Mouse (Mus musculus) olfactory bulb, adult 2 months (tissue): ENCODE data around the gene Cavin4. TPM values are rescaled to one million over a fixed set of nuclear protein-coding genes. Genes with fewer than 3 reads are reported as not detected.

Source experiments
- H3K27ac ChIP-seq: fragments of 200-500 bp; 2 replicates; pipeline ENCODE4 v1.5.1; 2012; ENCODE audit warnings: low read depth, low read length; ENCODE audit not compliant: insufficient read depth
- H3K4me1 ChIP-seq: fragments of 200-500 bp; 2 replicates; pipeline ENCODE4 v1.6.1; 2012; ENCODE audit warnings: low read length; ENCODE audit not compliant: control insufficient read depth, insufficient read depth
- H3K4me3 ChIP-seq: fragments of 200-500 bp; 2 replicates; pipeline ENCODE4 v1.5.1; 2012; ENCODE audit warnings: mild to moderate bottlenecking, low read depth, low read length, moderate library complexity; ENCODE audit not compliant: insufficient read depth
- CTCF ChIP-seq: fragments of 200-500 bp; IDR thresholded peaks from 2 replicates; pipeline ENCODE4 v1.5.1; 2012; ENCODE audit warnings: low read depth, mild to moderate bottlenecking, low read length, moderate library complexity; ENCODE audit not compliant: insufficient read depth
- POLR2A ChIP-seq: fragments of 200-500 bp; IDR thresholded peaks from 2 replicates; pipeline ENCODE4 v1.6.1; 2012; ENCODE audit warnings: mild to moderate bottlenecking, low read depth, low read length, moderate library complexity; ENCODE audit not compliant: insufficient read depth
- whole genome bisulfite sequencing: fragments of 180-500 bp; shearing (Covaris S2); methylation state at CpG from one replicate; pipeline ENCODE4 v1.1.7; 2018; 5-methylcytosine and 5-hydroxymethylcytosine counted together
- polyA plus RNA-seq: library from polyadenylated mRNA; stranded (reverse); fragments of >200 nt; gene quantifications from 2 replicates; pipeline ENCODE4 v1.2.4, GENCODE M21; 2012; ENCODE audit warnings: low replicate concordance; ENCODE audit not compliant: missing spikeins, insufficient read depth, insufficient read length

The Cavin4 gene
- polyA plus RNA-seq, 1 experiment: not detected

DNA sequence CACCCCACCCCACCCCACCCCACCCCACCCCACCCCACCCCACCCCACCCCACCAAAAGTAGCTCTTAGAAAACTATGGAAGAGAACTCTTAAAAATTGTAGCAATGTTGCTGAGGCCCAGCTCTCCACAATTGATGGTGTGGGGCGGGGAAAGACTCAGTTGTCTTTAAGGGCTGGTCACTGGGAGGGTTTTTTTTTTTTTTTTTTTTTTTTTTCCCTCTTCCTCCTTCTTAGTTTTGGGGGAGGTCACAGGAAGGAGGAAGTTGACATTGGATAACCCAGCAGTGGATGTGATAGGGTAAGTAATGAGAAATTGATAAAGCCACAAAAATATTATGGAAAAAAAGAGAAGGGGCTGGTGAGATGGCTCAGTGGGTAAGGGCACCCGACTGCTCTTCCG, 33.4 kb downstream of the Cavin4 start:
- Histone ChIP-seq H3K27ac (no peak overlapping the region), H3K4me3 (no peak overlapping the region), H3K4me1 (peaks cover 2% of the 10 kb centered on the region; the same call in 1 of the 2 replicates)
- no peak for TF ChIP-seq CTCF
- TF ChIP-seq POLR2A: no peak
- WGBS: 93% methylated on average over 3 of the region's 3 CpGs

DNA sequence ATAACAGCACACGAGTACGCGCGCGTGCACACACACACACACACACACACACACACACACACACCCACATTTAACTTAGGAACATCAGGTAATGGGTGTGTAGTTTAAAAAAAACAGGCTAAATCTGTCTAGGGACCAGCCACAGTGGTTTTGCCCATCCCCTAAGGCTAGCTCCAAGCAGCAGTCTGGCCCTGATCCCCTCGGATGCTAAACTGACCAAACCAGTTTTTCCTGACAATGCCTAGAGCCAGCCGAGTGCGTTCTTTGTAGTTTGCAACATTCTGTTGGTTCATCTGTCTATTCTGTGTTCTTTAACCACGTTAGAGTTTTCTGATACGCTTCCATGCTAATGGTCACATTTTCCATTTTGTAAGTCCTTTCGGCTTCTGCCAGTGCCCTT, 34.0 kb downstream of the Cavin4 start:
- H3K27ac ChIP-seq: no peak overlapping the region
- WGBS: 70% methylated on average over 11 of the region's 11 CpGs
- peaks cover 2% of the 10 kb centered on the region; the same call in 1 of the 2 replicates for H3K4me1 ChIP-seq
- no peak overlapping the region for H3K4me3 ChIP-seq
- TF ChIP-seq POLR2A (no peak), CTCF (no peak)

DNA sequence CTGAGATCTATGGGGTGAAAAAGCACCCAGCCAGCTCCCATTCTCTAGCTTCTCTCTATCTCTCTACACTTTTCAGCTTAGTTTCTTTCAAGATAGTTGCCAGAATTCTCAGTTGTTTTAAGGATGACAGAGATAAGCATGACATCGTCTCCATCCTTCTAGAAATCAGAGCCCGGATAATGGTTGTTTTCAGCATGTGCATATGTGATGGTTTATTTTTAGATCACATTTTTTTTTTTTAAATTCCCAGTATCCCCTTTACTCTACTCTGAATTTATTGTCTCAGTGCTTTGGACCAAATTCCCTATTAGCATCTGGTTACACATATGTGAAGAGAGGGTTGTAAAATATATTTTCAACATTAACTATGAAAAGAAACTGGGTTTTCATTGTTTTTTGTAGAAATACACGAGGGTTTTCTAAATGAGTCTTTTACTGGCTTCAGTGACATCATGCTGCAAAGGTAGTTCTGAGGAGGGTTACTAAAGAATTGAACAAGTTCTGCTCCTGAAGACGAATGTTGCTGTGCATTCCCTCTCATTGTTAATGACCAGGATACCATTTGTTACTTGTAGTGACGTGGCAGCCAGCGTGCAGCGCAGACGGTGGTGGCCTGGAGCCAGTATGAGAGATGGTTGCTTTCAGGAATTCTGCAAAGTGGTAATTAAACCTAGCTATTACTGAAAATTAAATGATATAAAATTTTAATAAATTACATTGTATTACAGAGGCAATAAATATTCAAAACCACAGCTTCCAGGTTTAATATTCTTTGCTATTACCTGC, 52.7 kb downstream of the Cavin4 start:
- WGBS: 56% methylated on average over 8 of the region's 8 CpGs
- Histone ChIP-seq H3K27ac (no peak overlapping the region), H3K4me3 (no peak overlapping the region), H3K4me1 (peaks cover 5% of the 10 kb centered on the region)
- TF ChIP-seq POLR2A (no peak), CTCF (no peak)

DNA sequence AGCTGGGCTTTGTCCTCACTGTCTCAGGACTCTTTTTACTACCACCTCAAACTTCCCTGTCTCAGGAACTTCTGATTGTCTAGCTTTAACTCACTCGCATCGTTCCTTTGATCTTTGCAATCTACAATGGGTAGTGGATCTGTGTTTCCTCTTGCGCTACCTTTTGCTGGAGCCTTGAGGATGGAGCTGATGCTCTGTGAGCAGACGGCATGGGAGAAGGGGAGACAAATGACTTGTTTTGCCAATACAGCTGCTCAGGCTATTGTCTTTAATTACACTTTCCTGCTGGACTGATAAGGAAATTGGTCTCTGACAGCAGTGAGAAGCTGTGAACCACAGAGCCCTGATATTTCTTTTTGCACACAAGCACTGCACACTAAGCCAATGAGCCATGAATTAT, 53.5 kb downstream of the Cavin4 start:
- 30% methylated on average over 4 of the region's 4 CpGs for WGBS
- H3K27ac ChIP-seq: no peak overlapping the region
- H3K4me1 ChIP-seq: peaks cover 5% of the 10 kb centered on the region
- H3K4me3 ChIP-seq: no peak overlapping the region
- TF ChIP-seq CTCF: no peak
- TF ChIP-seq POLR2A: no peak

Other genes with a start within 250 kb of the Cavin4 start
- not detected in 2 replicates for gene Tex10, start 190.1 kb upstream of the Cavin4 start, polyA plus RNA-seq
- gene Msantd3, start 123.6 kb upstream of the Cavin4 start, polyA plus RNA-seq: not detected in 2 replicates
- not detected in 2 replicates for gene Tmeff1, start 78.3 kb upstream of the Cavin4 start, polyA plus RNA-seq